ENCODE assay signal across 9 mouse cellular contexts in genomic region chr1:40139798-40140532, GRCm38 (mm10).
DNase-seq lines count a peak whose midpoint lies in the region; ATAC-seq and TF ChIP-seq lines count a peak whose summit lies in the region.
"Had no signal": no experiment of that assay in that cellular context is flagged by ENCODE, and none has a peak within 500 bp of the region (broad histone marks: within the 10 kb centered on the region; RNA-seq: fewer than 3 reads in every experiment).

No protein-coding gene starts in this region.

- no peaks in the 10 kb centered on the region for H3K36me3 ChIP-seq in lung, embryonic 14.5 days (ENCODE audit: insufficient read depth)
- H3K36me3 ChIP-seq: limb, embryonic 12.5 days had no signal

- ATAC-seq in lung, embryonic 14.5 days (ENCODE audit: insufficient read depth): peak; percentile 90
- no peak for ATAC-seq in granulocyte monocyte progenitor cell, adult 5-6 weeks (replicated peaks; ENCODE audit: poor library complexity, severe bottlenecking)

- peaks cover 9% of the 10 kb centered on the region; the same call in 1 of the 2 replicates for H3K4me1 ChIP-seq in lung, embryonic 14.5 days (ENCODE audit: insufficient read depth)
- H3K4me1 ChIP-seq: limb, embryonic 12.5 days had no signal

- WGBS in lung, embryonic 14.5 days: 30% methylated on average over 14 of the region's 14 CpGs

- DNase-seq in adrenal gland, adult 18-20 months (ENCODE audit: low spot score in 2 of 2): peak; percentile 43 to 44
- peak; percentile 7 for DNase-seq in cerebellum, adult 9-10 months
- DNase-seq in heart, adult 8-10 months (ENCODE audit: low spot score): peak; percentile 88
- DNase-seq in kidney, postnatal 4 days: peak; percentile 71 to 76
- peak; percentile 94 for DNase-seq in lung, embryonic 14.5 days
- peak; percentile 73 for DNase-seq in testis, postnatal 10 days (ENCODE audit: low spot score)
- DNase-seq in retina, embryonic 14.5 days (ENCODE audit: low spot score): no peak

- H3K27ac ChIP-seq in lung, embryonic 14.5 days (ENCODE audit: low read depth): peak overlapping the region; percentile 48
- H3K27ac ChIP-seq: limb, embryonic 12.5 days had no signal

- no peak overlapping the region for H3K9ac ChIP-seq in lung, embryonic 14.5 days
- H3K9ac ChIP-seq: limb, embryonic 12.5 days had no signal

- H3K4me3 ChIP-seq in lung, embryonic 14.5 days (ENCODE audit: low read depth, low read length): no peak overlapping the region
- H3K4me3 ChIP-seq: limb, embryonic 12.5 days had no signal

- no peaks in the 10 kb centered on the region for H3K9me3 ChIP-seq in lung, embryonic 14.5 days (ENCODE audit: low read depth, low read length)
- H3K9me3 ChIP-seq: limb, embryonic 12.5 days had no signal

- H3K4me2 ChIP-seq in lung, embryonic 14.5 days: peak overlapping the region; percentile 28; the same call in 1 of the 2 replicates
- H3K4me2 ChIP-seq: limb, embryonic 12.5 days had no signal

- TF ChIP-seq CTCF in lung, embryonic 14.5 days (IDR thresholded peaks at IDR 0.05; ENCODE audit: low read depth): no peak

- H3K27me3 ChIP-seq in lung, embryonic 14.5 days (ENCODE audit: insufficient read depth, low read length): no peaks in the 10 kb centered on the region
- H3K27me3 ChIP-seq: limb, embryonic 12.5 days had no signal
